Mouse (Mus musculus): ENCODE measurements at regions not wholly inside any gene's neighbourhood (a gene's known extent, or its start where the extent isn't known, plus 50 kb on each side); places are given as distances from the start of the nearest gene placed in this dataset.

DNA sequence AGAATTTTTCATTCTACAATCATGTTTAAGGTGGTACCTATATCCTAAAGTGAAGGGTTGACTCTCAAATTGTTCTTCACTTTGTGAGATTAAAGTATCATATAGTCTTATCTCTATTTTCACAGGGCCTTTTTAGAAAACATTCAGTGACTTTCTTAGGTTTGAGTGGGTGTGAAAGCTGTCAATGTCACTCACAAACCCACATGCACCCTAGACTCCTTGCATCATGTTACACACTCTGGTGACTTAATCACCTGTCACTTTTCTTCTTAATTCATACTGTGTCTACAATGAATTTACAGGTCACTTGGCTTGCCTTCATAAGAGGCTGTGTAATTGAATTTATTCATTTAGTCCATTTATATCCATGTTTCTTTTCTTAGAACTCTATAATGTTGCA lies 1026.8 kb upstream of the Alcam start:
- no peak for ATAC-seq (replicated peaks in 1 of 2; ENCODE audit: insufficient read depth in 1 of 2, low FRiP score in 2 of 2, low TSS enrichment in 1 of 2, low read depth in 1 of 2, poor library complexity in 2 of 2, severe bottlenecking in 2 of 2)

DNA sequence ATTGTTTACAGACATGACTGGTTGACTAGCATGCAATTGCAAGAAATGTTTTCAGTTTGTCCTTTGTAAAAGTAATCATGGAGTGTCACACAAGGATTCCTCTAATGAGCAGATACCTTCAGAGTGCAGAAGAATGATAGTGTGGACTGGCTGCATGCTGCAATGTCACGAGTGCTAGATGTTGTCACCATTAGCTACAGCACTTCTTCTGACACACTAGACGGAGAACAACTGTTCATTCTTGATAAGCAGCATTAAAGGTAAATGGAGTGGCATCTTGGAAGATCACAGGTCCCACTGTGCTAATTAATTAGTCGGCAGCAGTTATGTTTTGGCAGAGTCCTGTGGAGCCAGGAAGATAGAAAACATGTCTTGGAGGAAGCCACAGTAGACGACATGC lies 985.6 kb upstream of the Alcam start:
- no peak for ATAC-seq (replicated peaks in 1 of 2; ENCODE audit: insufficient read depth in 1 of 2, low FRiP score in 2 of 2, low TSS enrichment in 1 of 2, low read depth in 1 of 2, poor library complexity in 2 of 2, severe bottlenecking in 2 of 2)

DNA sequence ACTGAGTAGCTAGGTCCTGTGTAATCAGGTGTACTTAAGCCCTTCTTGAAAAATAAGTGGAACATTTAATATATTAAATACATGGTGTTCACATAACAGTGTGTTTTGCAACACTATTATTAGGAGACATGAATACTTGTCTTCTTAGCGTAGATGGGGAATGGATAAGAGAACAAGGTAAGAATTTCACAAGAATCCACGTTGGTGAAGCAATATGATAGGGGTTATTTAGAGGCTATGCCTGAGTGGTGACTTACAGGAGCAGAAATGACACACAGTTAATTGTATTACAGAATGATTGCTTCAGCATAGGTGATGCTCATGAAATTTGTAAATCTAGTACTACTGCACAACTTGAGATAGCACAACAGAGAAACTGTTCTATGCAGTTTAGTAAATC lies 964.5 kb upstream of the Alcam start:
- ATAC-seq (replicated peaks in 1 of 2; ENCODE audit: insufficient read depth in 1 of 2, low FRiP score in 2 of 2, low TSS enrichment in 1 of 2, low read depth in 1 of 2, poor library complexity in 2 of 2, severe bottlenecking in 2 of 2): no peak

DNA sequence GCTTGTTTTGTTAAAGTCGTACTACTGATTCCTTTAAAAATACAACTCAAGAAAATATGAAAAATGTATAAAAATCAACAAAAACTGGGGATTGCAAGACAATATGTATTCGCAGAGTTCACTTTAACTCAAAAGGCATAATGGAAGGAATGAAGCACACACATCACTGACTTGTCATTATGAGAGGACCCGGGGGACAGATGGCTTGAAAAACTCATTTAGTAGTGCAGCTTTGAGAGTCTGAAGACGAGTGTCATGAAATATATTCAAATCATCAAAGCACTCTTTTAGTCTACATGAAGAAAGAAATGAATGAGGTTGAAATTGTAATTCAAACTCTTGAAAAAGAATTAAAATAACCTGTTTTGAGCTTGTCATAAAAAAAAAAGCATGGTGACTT lies 931.3 kb upstream of the Alcam start:
- ATAC-seq (replicated peaks in 1 of 2; ENCODE audit: insufficient read depth in 1 of 2, low FRiP score in 2 of 2, low TSS enrichment in 1 of 2, low read depth in 1 of 2, poor library complexity in 2 of 2, severe bottlenecking in 2 of 2): no peak

DNA sequence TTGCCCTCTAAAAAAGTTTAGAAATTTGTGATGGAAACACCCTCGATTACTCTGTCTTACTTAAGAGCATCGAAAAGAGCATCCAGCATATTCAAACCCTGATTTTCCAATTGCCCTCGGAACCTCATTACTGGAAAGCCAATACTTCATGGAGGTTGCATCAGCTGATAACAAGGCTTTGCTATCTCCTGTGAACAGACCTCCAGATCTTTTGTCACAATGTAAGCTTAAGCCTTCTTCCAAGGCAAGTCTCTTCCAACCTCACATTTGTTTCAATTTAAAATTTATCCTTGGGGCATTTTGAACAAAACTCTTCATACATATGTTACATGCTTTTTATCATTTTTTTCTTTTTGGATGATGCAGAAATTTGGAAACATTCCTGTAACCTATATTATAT lies 888.3 kb upstream of the Alcam start:
- ATAC-seq (replicated peaks in 1 of 2; ENCODE audit: insufficient read depth in 1 of 2, low FRiP score in 2 of 2, low TSS enrichment in 1 of 2, low read depth in 1 of 2, poor library complexity in 2 of 2, severe bottlenecking in 2 of 2): no peak

DNA sequence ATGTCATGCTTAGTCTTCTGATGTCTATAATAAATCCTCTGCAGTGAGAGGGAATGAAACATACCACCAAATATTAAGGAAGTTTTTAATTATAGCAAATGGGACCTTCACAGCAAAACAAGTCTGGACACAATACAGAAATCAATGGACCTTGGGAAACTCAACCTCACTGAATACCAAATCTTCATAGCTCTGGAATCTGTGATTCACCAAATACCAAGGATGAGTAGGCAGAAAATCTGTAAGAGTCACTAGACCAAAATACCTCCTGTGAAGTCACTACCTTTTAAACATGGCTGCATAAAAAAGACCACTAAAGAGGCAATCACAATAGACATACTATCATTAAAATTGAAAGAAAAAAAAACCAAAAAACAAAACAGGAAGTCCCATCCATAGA lies 872.5 kb upstream of the Alcam start:
- no peak for ATAC-seq (replicated peaks in 1 of 2; ENCODE audit: insufficient read depth in 1 of 2, low FRiP score in 2 of 2, low TSS enrichment in 1 of 2, low read depth in 1 of 2, poor library complexity in 2 of 2, severe bottlenecking in 2 of 2)

DNA sequence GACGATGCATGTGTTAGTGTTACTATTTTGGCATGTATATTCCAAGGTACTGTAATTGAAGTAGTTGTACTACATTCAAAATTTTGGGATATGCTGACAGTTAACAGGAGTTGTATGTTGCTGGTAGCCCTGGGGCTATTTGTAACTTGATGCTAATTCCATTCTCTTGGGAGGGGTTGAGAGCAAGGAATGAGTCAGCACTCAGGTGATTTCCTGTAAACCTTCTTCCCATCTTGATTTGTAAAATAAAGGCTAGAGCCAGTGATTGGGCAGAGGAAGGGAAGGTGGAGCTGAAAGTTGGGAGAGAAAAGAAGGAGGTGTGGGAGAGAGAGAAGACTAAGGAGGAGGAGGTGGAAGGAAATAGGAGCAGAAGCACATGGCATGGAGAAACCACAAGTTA lies 838.2 kb upstream of the Alcam start:
- ATAC-seq (replicated peaks in 1 of 2; ENCODE audit: insufficient read depth in 1 of 2, low FRiP score in 2 of 2, low TSS enrichment in 1 of 2, low read depth in 1 of 2, poor library complexity in 2 of 2, severe bottlenecking in 2 of 2): no peak

DNA sequence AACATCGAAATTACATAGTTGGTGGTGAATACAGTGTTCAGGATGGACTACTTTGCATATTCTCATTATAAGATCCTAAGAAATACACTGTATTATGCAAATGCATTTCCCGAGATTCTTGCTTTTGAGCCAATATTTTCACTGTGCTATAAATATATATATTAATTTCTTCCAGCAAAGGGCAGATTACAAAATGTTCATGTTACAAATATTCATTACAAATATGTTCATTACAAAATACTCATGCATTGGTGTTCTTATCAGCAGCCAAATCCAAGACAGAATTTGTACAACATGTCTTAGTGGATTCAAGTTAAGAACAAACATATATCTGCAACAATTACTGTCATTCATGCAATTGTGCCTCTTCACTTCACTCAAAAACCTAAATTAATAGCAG lies 828.1 kb upstream of the Alcam start:
- ATAC-seq (replicated peaks in 1 of 2; ENCODE audit: insufficient read depth in 1 of 2, low FRiP score in 2 of 2, low TSS enrichment in 1 of 2, low read depth in 1 of 2, poor library complexity in 2 of 2, severe bottlenecking in 2 of 2): no peak

DNA sequence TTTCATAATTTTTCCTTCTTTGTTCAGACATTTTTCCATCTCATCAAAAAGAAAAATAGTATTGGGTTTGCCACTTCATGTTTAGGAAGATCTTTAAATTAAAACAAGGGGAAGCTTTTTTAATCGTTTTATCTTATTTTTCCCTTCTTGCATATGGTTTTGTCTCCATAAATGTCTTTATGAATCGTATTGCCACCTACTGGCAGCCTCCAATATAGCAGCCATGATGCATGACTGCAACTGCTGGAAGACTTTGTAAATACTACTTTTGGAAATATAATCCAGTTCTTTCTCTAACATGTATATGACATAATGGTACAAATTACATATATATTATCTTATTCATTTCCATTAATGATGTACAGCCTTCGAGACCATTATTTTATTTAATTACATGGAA lies 812.2 kb upstream of the Alcam start:
- ATAC-seq (replicated peaks in 1 of 2; ENCODE audit: insufficient read depth in 1 of 2, low FRiP score in 2 of 2, low TSS enrichment in 1 of 2, low read depth in 1 of 2, poor library complexity in 2 of 2, severe bottlenecking in 2 of 2): peak; percentile 53 to 68; a peak in 3 of 4 replicates

DNA sequence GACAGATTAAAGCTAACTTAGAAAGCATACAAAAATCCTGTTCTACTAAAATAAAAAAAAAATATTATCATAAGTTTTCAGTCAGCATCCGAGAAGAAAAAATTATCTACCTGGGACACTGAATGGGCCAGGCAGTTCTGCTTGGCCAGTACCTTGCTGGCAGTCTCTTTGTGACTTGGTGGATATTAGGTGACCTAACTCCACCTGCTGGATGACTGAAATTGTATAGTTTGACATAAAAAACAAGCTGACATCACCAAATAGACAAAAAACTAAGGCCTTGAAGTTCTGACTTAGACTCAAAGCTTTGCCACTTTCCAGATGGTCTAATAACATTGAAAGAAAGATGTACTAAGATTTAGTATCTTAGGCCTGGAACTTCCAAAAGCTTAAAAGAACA lies 791.5 kb upstream of the Alcam start:
- ATAC-seq (replicated peaks in 1 of 2; ENCODE audit: insufficient read depth in 1 of 2, low FRiP score in 2 of 2, low TSS enrichment in 1 of 2, low read depth in 1 of 2, poor library complexity in 2 of 2, severe bottlenecking in 2 of 2): no peak

DNA sequence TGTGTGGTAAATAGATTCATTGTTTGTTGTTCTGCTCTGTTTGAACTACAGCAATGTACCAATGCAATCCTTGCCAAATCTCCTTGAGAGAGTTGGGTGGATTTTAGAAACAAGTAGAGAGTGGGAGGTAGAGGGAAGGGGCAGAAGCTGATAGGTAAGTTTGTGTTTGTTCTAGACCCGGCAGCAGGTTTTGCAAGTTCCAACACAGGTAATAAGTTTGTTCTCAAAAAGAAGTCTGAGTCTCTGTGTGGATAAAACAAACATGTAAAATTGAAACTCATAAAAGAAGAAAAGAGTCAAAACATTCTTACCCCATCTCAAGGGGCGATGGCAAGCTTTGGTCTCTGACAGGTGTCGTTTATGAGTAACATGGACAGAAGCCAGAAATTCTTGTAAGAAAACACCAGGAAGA lies 788.3 kb upstream of the Alcam start:
- no peak for ATAC-seq (replicated peaks in 1 of 2; ENCODE audit: insufficient read depth in 1 of 2, low FRiP score in 2 of 2, low TSS enrichment in 1 of 2, low read depth in 1 of 2, poor library complexity in 2 of 2, severe bottlenecking in 2 of 2)

DNA sequence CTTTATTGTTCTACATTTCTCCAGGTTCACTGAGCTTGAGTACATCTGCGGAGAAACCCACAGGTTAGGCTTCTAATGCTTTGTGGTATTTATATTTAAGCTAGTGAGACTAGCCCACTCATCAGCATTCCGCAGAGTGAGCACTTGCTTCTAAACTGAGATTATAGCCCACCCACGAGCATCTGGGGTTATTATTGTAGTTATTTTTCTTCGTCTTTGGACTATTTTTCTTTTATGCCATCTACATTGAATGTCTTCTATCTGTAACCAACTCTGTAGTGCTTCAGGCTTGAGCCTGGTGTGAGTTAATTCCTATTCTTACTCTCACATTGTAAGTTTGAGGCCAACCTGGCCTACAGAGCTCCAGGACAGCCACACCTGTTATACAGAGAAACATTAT lies 765.0 kb upstream of the Alcam start:
- ATAC-seq (replicated peaks in 1 of 2; ENCODE audit: insufficient read depth in 1 of 2, low FRiP score in 2 of 2, low TSS enrichment in 1 of 2, low read depth in 1 of 2, poor library complexity in 2 of 2, severe bottlenecking in 2 of 2): no peak

DNA sequence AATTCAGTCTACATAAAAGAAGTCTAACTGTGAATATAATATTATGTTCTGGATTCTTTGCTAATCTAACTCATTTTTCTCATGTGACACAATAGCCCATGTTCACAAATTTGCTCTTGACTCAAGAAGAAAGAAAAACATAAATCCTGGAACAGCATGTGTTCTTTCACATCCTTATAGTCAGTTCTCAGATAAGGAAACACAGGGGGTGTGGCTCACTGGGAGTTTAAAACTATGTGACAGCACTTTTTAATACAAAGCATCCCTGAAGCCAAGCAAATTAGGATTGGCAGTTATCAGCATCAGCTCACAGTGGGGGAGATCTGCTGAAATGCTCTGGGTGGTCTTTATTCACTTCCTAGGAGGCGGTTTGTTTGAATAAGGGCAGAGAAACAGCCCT lies 747.6 kb upstream of the Alcam start:
- no peak for ATAC-seq (replicated peaks in 1 of 2; ENCODE audit: insufficient read depth in 1 of 2, low FRiP score in 2 of 2, low TSS enrichment in 1 of 2, low read depth in 1 of 2, poor library complexity in 2 of 2, severe bottlenecking in 2 of 2)

DNA sequence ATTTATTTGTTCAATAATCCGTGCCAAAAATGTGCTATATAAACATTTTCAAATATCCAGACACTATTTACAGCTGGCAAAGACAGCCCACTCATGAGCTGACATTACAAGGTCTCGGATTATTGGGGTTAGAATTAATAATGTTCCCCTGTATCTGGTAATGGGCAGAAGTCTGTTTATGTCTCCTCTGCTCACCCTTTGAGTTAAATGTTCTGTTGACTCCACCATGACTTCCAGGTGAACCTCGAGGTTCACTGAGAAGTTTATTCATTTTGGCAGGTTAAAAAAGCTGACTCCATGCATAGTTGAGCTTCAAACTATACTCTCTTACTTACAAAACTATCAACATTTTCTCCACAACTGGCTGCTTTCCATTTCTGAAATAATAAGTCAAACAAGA lies 732.6 kb upstream of the Alcam start:
- no peak for ATAC-seq (replicated peaks in 1 of 2; ENCODE audit: insufficient read depth in 1 of 2, low FRiP score in 2 of 2, low TSS enrichment in 1 of 2, low read depth in 1 of 2, poor library complexity in 2 of 2, severe bottlenecking in 2 of 2)

DNA sequence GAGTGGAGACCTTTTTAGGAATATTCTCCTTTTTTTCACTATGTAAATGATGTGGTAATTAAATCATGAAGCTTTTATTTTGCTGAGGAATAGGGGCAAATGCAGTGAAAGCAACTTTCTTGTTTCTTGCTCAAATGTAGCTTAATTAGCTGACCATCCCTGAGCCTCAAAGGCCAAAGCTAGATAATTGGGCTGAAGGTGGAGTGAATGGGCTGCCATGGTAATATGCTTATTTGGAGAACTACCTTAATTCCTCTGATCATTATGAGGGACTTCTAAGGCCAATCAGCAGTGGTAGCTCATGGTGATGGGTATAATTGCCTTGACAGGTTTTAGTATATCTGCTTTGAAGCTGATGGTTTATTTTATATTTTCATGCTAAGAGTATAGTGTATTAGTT lies 702.5 kb upstream of the Alcam start:
- ATAC-seq (replicated peaks in 1 of 2; ENCODE audit: insufficient read depth in 1 of 2, low FRiP score in 2 of 2, low TSS enrichment in 1 of 2, low read depth in 1 of 2, poor library complexity in 2 of 2, severe bottlenecking in 2 of 2): no peak

DNA sequence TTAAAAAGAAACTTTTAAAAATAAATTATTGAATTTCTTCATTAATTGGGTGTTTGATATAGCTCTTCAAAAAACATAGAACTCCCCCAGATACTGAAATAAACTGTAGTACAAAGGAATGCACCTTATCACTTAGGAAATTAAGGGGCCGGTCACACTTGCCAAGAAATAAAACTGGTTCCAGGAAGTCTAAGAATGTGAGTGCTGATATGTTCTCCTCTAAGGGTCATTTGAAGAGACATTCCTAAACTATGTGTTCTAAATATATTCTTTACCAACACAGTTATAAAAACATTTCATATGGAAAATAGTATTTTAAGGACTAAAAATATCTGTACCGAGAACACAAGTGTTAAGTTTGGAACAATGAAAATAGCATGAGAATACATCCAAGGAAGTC lies 676.8 kb upstream of the Alcam start:
- ATAC-seq (replicated peaks in 1 of 2; ENCODE audit: insufficient read depth in 1 of 2, low FRiP score in 2 of 2, low TSS enrichment in 1 of 2, low read depth in 1 of 2, poor library complexity in 2 of 2, severe bottlenecking in 2 of 2): no peak

DNA sequence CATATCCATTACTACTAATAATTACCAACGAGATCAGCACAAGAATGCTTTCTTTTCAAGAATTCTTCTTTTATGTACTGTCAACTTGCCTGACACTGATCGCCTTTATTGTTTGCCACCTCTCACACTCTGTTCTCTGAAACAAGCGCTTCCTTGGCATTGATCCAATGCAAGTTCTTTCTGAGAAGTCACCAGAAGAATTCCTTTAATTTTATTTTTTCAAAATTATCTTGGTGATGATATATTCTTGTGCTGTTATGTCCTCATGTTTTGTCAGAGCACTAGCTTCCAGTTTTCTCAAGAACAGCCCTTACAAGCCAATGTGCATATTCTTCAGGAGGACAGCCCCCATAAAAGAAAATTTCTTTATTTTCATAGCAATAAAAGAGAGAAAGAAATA lies 654.9 kb upstream of the Alcam start:
- ATAC-seq (replicated peaks in 1 of 2; ENCODE audit: insufficient read depth in 1 of 2, low FRiP score in 2 of 2, low TSS enrichment in 1 of 2, low read depth in 1 of 2, poor library complexity in 2 of 2, severe bottlenecking in 2 of 2): no peak

DNA sequence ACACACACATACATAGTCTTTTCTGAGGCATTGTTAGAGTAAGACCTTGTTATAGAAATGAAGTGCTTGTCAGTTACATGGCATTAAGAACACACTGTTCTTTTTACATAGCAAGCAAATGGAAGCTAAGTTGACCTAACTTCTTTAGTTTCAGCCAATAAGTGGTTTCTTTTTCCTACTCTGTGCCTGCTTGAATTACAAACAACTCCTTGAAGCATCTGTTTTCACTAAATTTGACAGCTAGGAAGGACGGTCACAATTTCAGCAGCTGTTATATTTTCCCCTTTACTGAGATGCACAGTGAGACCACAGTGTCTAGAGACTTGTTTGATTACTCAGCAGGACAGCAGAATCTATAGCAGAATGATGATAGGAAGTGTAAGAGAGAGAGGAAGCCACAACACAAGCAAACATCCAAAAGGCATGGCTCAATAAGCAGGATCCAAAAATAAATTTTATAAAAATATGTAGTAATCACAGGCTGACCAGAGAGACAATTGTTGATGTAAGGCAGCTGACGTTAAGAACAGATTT lies 641.6 kb upstream of the Alcam start:
- ATAC-seq (replicated peaks in 1 of 2; ENCODE audit: insufficient read depth in 1 of 2, low FRiP score in 2 of 2, low TSS enrichment in 1 of 2, low read depth in 1 of 2, poor library complexity in 2 of 2, severe bottlenecking in 2 of 2): no peak

DNA sequence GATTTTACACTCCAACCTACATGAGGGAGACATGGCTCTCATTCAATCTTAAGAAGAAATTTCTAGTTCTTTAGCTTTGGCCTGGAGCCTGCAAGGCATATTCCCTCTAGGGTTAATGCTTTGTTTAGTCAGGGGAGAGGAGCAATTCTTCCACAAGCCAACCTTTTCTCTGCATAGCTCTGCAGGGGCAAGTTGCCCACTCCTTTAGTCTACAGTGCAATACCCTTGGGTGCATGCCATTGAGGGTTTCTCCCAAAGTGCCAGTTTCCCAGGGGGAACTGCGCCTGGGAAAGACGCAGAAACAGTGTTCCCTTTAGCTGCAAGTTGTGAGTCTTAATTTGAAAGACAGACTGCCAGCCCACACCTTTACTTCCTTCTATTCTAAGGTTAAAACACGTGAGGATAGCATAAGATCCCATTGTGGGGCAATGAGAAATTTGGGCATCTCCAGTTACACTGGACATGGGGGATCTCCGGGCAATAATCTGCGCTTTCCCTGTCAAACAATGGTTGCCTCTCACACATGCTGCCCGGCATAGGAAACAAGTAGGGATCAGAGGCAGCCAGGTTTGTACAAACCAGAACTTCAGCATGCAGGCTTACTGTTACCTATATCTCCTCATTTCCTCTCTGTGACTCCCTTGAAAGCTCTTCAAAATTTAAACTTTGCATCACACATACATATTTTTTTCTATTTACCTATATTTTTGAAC lies 620.1 kb upstream of the Alcam start:
- ATAC-seq (replicated peaks in 1 of 2; ENCODE audit: insufficient read depth in 1 of 2, low FRiP score in 2 of 2, low TSS enrichment in 1 of 2, low read depth in 1 of 2, poor library complexity in 2 of 2, severe bottlenecking in 2 of 2): no peak
